Comparison of ENCODE assay signal across 8 mouse cellular contexts in the genomic region with DNA sequence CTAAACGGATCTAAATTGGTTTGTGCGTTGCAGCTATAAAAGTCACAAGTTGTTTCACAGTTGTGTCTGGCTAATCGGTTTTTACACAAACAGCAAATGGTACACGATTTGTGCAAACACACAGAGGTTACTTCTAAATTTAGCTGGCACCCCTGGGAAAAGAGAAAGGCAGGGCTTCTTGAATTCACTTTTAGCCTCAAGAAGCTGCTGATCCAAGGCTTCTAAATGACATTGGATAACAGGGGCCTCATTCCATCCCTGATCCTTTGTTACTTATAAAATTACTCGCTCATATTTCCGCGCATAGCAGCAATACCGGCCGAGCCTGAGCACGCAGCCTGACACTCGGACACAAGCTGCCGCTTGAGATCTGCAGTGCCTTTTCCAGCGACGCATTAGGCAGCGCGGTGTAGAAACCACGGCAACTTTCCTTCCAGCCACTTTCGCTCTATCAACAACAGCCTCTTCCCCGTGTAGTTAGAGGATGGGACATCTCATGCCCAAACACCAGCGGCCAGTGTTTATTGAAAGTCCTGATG. TPM values are rescaled to one million over a fixed set of nuclear protein-coding genes. Genes with fewer than 3 reads are reported as not detected.
DNase-seq lines count a peak whose midpoint lies in the region; ATAC-seq lines count a peak whose summit lies in the region.
"Had no signal": no experiment of that assay in that cellular context is flagged by ENCODE, and none has a peak within 500 bp of the region (broad histone marks: within the 10 kb centered on the region; RNA-seq: fewer than 3 reads in every experiment).

No protein-coding gene starts in this region.

- ATAC-seq in kidney, embryonic 15.5 days (replicated peaks; ENCODE audit: low FRiP score), result no peak
- ATAC-seq in neural tube, embryonic 15.5 days (ENCODE audit: low FRiP score), result no peak
- ATAC-seq in inflammation-experienced regulatory T-cells, adult 6 months, result no peak

- DNase-seq in kidney, postnatal 4 days, result peak; percentile 47 to 65
- peak; percentile 66 for DNase-seq in embryo, embryonic 9.5 days (ENCODE audit: extremely low spot score)
- peak; percentile 11 to 48 for DNase-seq in heart, postnatal 36 days
- no peak for DNase-seq in left cerebral cortex, adult 9 months (ENCODE audit: low spot score in 2 of 2)

- peaks cover 42% of the 10 kb centered on the region for H3K4me1 ChIP-seq in kidney, embryonic 15.5 days
- H3K4me1 ChIP-seq in neural tube, embryonic 15.5 days, result peaks cover 24% of the 10 kb centered on the region

- intact Hi-C loops in heart, postnatal 36 days (cut with DNase I), result loop anchor here (2.0 kb wide), 1 partner anchor 55 kb away; the partner anchor contains the start of gene Alg6

- no peaks in the 10 kb centered on the region for H3K36me3 ChIP-seq in kidney, embryonic 15.5 days
- H3K36me3 ChIP-seq in neural tube, embryonic 15.5 days, result no peaks in the 10 kb centered on the region

- no peak overlapping the region for H3K9ac ChIP-seq in kidney, embryonic 15.5 days
- no peak overlapping the region for H3K9ac ChIP-seq in neural tube, embryonic 15.5 days (replicated peaks)

- no peak overlapping the region for H3K4me2 ChIP-seq in kidney, embryonic 15.5 days
- peak overlapping the region; percentile 17; the same call in 1 of the 2 replicates for H3K4me2 ChIP-seq in neural tube, embryonic 15.5 days

- no peak overlapping the region for H3K27ac ChIP-seq in kidney, embryonic 15.5 days
- no peak overlapping the region for H3K27ac ChIP-seq in neural tube, embryonic 15.5 days (replicated peaks)

- H3K27me3 ChIP-seq in kidney, embryonic 15.5 days, result peaks cover 95% of the 10 kb centered on the region
- peaks cover 64% of the 10 kb centered on the region for H3K27me3 ChIP-seq in neural tube, embryonic 15.5 days (replicated peaks)

- no peaks in the 10 kb centered on the region for H3K9me3 ChIP-seq in kidney, embryonic 15.5 days (replicated peaks)
- no peaks in the 10 kb centered on the region for H3K9me3 ChIP-seq in neural tube, embryonic 15.5 days (replicated peaks)

- WGBS in kidney, embryonic 15.5 days, result under 1% methylated on average over 20 of the region's 20 CpGs
- under 1% methylated on average over 20 of the region's 20 CpGs for WGBS in neural tube, embryonic 15.5 days

- no peak overlapping the region for H3K4me3 ChIP-seq in kidney, embryonic 15.5 days (replicated peaks)
- H3K4me3 ChIP-seq in neural tube, embryonic 15.5 days (replicated peaks), result peak overlapping the region; percentile 11

RNA-seq across cellular contexts. Expression of gene Foxd3, which starts 4.0 kb away (rescaled TPM):
- polyA plus RNA-seq in kidney, embryonic 15.5 days (2015; fragmentation: Nextera tagmentation; extraction: Ambion mirVana), result 0.15 and 0.17 TPM in 2 replicates
- total RNA-seq in heart, postnatal 36 days (2021), result under 1 TPM; 0.28 to 0.65 TPM
- 2.2 and 3.0 TPM in 2 replicates for polyA plus RNA-seq in neural tube, embryonic 15.5 days (2015; fragmentation: Nextera tagmentation; extraction: Ambion mirVana)
- not detected for polyA plus RNA-seq in inflammation-experienced regulatory T-cells, adult 6 months (2017; shearing (Covaris generic))
- total RNA-seq: layer of hippocampus, postnatal 25 days had no signal

RNA-seq across cellular contexts. Expression of gene Alg6, which starts 55.3 kb away (rescaled TPM):
- polyA plus RNA-seq in kidney, embryonic 15.5 days (2015; fragmentation: Nextera tagmentation; extraction: Ambion mirVana), result 26.8 and 27.0 TPM in 2 replicates
- total RNA-seq in heart, postnatal 36 days (2021), result 1 to 10 TPM; 4.4 to 8.6 TPM
- polyA plus RNA-seq in neural tube, embryonic 15.5 days (2015; fragmentation: Nextera tagmentation; extraction: Ambion mirVana), result 12.8 and 15.4 TPM in 2 replicates
- 10 to 100 TPM in 2 of 3 experiments, 1 to 10 TPM in 1; 8.4 to 20.2 (median 13.9) TPM for polyA plus RNA-seq in inflammation-experienced regulatory T-cells, adult 6 months (2017; shearing (Covaris generic))

Comparison
In these comparisons a context has a peak if more than half of its experiments do, and no peak if none do; other contexts are left out.
1. DNase-seq: peak in kidney, postnatal 4 days (2 of 2), embryo, embryonic 9.5 days (single experiment) and heart, postnatal 36 days (2 of 2); none in left cerebral cortex, adult 9 months (0 of 2).